In the genomic region with DNA sequence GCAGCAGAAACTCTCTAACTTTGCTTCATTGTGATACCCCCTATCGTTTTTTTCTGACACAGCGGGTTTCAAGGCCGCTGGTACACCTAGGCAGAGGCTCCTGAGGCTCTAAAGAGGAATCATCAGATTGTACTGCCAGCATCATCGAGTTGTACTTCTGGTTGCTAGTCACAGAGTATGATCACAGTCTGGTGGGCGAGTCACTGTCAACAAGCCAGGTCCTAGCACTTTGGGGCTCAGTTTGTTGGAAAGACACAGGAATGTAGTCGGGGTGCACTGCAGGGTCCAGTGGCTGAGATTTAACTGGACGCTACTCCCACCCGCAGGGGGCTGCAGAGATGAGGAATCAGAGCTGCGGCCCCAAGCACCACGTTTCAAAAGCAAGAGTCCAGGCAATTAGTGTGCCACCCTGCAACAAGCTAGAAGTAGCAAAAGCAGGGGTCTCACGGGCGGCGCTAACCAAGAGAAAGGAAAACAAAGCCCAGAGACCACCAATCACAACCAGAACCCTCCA, we compare ENCODE assay signal across 8 mouse cellular contexts. TPM values are rescaled to one million over a fixed set of nuclear protein-coding genes. Genes with fewer than 3 reads are reported as not detected.
A peak's percentile ranks its signal among the peaks of the same experiment; 100 is the strongest.
DNase-seq lines count a peak whose midpoint lies in the region; ATAC-seq and TF ChIP-seq lines count a peak whose summit lies in the region.

No protein-coding gene starts in this region.

- H3K36me3 ChIP-seq in thymus, adult 2 months (ENCODE audit: control insufficient read depth, insufficient read depth, low read length), result no peaks in the 10 kb centered on the region
- H3K36me3 ChIP-seq in intestine, postnatal 0 days (ENCODE audit: control insufficient read depth, insufficient read depth), result no peaks in the 10 kb centered on the region
- no peaks in the 10 kb centered on the region for H3K36me3 ChIP-seq in neural tube, embryonic 12.5 days

- WGBS in cerebellum, adult 2 months, result 6% methylated on average over 13 of the region's 13 CpGs
- WGBS in thymus, adult 2 months, result under 1% methylated on average over 13 of the region's 13 CpGs
- 13% methylated on average over 13 of the region's 13 CpGs for WGBS in intestine, postnatal 0 days
- 10% methylated on average over 13 of the region's 13 CpGs for WGBS in neural tube, embryonic 12.5 days

- peak overlapping the region; percentile 95 for H3K27ac ChIP-seq in cerebellum, adult 2 months (ENCODE audit: insufficient read depth, low read length)
- no peak overlapping the region for H3K27ac ChIP-seq in thymus, adult 2 months (ENCODE audit: control insufficient read depth, insufficient read depth, low read length)
- peak overlapping the region; percentile 60; the same call in 1 of the 2 replicates for H3K27ac ChIP-seq in intestine, postnatal 0 days (ENCODE audit: low read depth, low read length)
- H3K27ac ChIP-seq in neural tube, embryonic 12.5 days, result peak overlapping the region; percentile 59; the same call in 1 of the 2 replicates

- no peak for TF ChIP-seq POLR2A in cerebellum, adult 2 months (IDR thresholded peaks at IDR 0.05; ENCODE audit: borderline replicate concordance, insufficient read depth, low read length)
- no peak for TF ChIP-seq POLR2A in thymus, adult 2 months (IDR thresholded peaks at IDR 0.05; ENCODE audit: control insufficient read depth, extremely low read depth, insufficient read depth, low read length, poor library complexity)

- no peak; the same call in 1 of the 2 replicates for ATAC-seq in intestine, postnatal 0 days
- no peak for ATAC-seq in neural tube, embryonic 12.5 days (ENCODE audit: low FRiP score, low read depth)

- DNase-seq in cerebellum, adult 2 months, result no peak
- no peak for DNase-seq in cerebellum, postnatal 36 days
- no peak for DNase-seq in thymus, adult 2 months
- no peak for DNase-seq in thymus, postnatal 4 days
- no peak for DNase-seq in adrenal gland, postnatal 25 days
- DNase-seq in retina, postnatal 1 day, result no peak

- no peaks in the 10 kb centered on the region for H3K27me3 ChIP-seq in cerebellum, adult 2 months (ENCODE audit: control insufficient read depth, insufficient read depth, low read length)
- H3K27me3 ChIP-seq in thymus, adult 2 months (ENCODE audit: control insufficient read depth, insufficient read depth, low read length), result no peaks in the 10 kb centered on the region
- no peaks in the 10 kb centered on the region for H3K27me3 ChIP-seq in intestine, postnatal 0 days (replicated peaks; ENCODE audit: control insufficient read depth, insufficient read depth, low read length)
- no peaks in the 10 kb centered on the region for H3K27me3 ChIP-seq in neural tube, embryonic 12.5 days (replicated peaks)

- no peaks in the 10 kb centered on the region for H3K9me3 ChIP-seq in intestine, postnatal 0 days (ENCODE audit: control insufficient read depth)
- H3K9me3 ChIP-seq in neural tube, embryonic 12.5 days, result no peaks in the 10 kb centered on the region

- H3K4me2 ChIP-seq in intestine, postnatal 0 days (replicated peaks; ENCODE audit: low read depth), result peak overlapping the region; percentile 73
- peak overlapping the region; percentile 62 for H3K4me2 ChIP-seq in neural tube, embryonic 12.5 days (replicated peaks)

- H3K4me3 ChIP-seq in cerebellum, adult 2 months (replicated peaks; ENCODE audit: insufficient read depth, low read depth, low read length), result peak overlapping the region; percentile 97
- H3K4me3 ChIP-seq in thymus, adult 2 months (ENCODE audit: control insufficient read depth, insufficient read depth, low read length), result peak overlapping the region; percentile 95
- H3K4me3 ChIP-seq in intestine, postnatal 0 days (ENCODE audit: low read depth, low read length), result peak overlapping the region; percentile 61
- peak overlapping the region; percentile 50 for H3K4me3 ChIP-seq in neural tube, embryonic 12.5 days

- peak overlapping the region; percentile 58 for H3K9ac ChIP-seq in intestine, postnatal 0 days (ENCODE audit: low read depth, low read length)
- peak overlapping the region; percentile 52 for H3K9ac ChIP-seq in neural tube, embryonic 12.5 days

- no peak for TF ChIP-seq CTCF in cerebellum, adult 2 months (IDR thresholded peaks at IDR 0.05; ENCODE audit: borderline replicate concordance, insufficient read depth, low read depth, low read length)
- TF ChIP-seq CTCF in thymus, adult 2 months (IDR thresholded peaks at IDR 0.05; ENCODE audit: borderline replicate concordance, control insufficient read depth, extremely low read depth, insufficient read depth, low read length, poor library complexity), result no peak
- peak; percentile 34 for TF ChIP-seq CTCF in intestine, postnatal 0 days (IDR thresholded peaks at IDR 0.05; ENCODE audit: low read depth)

- H3K4me1 ChIP-seq in cerebellum, adult 2 months (ENCODE audit: control insufficient read depth, insufficient read depth, low read length), result 0 out of 2 replicates have a peak, but pooled peaks cover 2% of the 10 kb centered on the region
- H3K4me1 ChIP-seq in thymus, adult 2 months (replicated peaks; ENCODE audit: control insufficient read depth, insufficient read depth, low read length), result peaks cover 11% of the 10 kb centered on the region
- no peaks in the 10 kb centered on the region for H3K4me1 ChIP-seq in intestine, postnatal 0 days (replicated peaks; ENCODE audit: control insufficient read depth, insufficient read depth, low read length)
- 0 out of 2 replicates have a peak, but pooled peaks cover 4% of the 10 kb centered on the region for H3K4me1 ChIP-seq in neural tube, embryonic 12.5 days

RNA-seq across cellular contexts. Expression of gene Ebp, which starts 1.1 kb away (rescaled TPM):
- polyA plus RNA-seq in cerebellum, adult 2 months (2012; rRNA removed), result 59.9 and 68.5 TPM in 2 replicates
- polyA plus RNA-seq in thymus, adult 2 months (2012; rRNA removed), result 71.1 and 98.2 TPM in 2 replicates
- 67.1 and 73.3 TPM in 2 replicates for polyA plus RNA-seq in intestine, postnatal 0 days (2015; fragmentation: Nextera tagmentation; extraction: Ambion mirVana)
- 33.0 and 36.0 TPM in 2 replicates for polyA plus RNA-seq in neural tube, embryonic 12.5 days (2016; fragmentation: Nextera tagmentation; extraction: Ambion mirVana)
- total RNA-seq in adrenal gland, postnatal 25 days (2021), result 98.4 and 113 TPM in 2 replicates

RNA-seq across cellular contexts. Expression of gene Porcn, which starts 14.1 kb away (rescaled TPM):
- 250 and 287 TPM in 2 replicates for polyA plus RNA-seq in cerebellum, adult 2 months (2012; rRNA removed)
- polyA plus RNA-seq in thymus, adult 2 months (2012; rRNA removed), result 4.7 and 5.3 TPM in 2 replicates
- polyA plus RNA-seq in intestine, postnatal 0 days (2015; fragmentation: Nextera tagmentation; extraction: Ambion mirVana), result 4.3 TPM in 2 replicates
- polyA plus RNA-seq in neural tube, embryonic 12.5 days (2016; fragmentation: Nextera tagmentation; extraction: Ambion mirVana), result 32.3 and 36.2 TPM in 2 replicates
- total RNA-seq in adrenal gland, postnatal 25 days (2021), result 4.6 and 7.0 TPM in 2 replicates

RNA-seq across cellular contexts. Expression of gene Tbc1d25, which starts 16.2 kb away (rescaled TPM):
- polyA plus RNA-seq in cerebellum, adult 2 months (2012; rRNA removed), result 27.4 and 30.5 TPM in 2 replicates
- 35.0 and 36.3 TPM in 2 replicates for polyA plus RNA-seq in thymus, adult 2 months (2012; rRNA removed)
- polyA plus RNA-seq in intestine, postnatal 0 days (2015; fragmentation: Nextera tagmentation; extraction: Ambion mirVana), result 4.0 and 4.5 TPM in 2 replicates
- 15.1 and 16.5 TPM in 2 replicates for polyA plus RNA-seq in neural tube, embryonic 12.5 days (2016; fragmentation: Nextera tagmentation; extraction: Ambion mirVana)
- total RNA-seq in adrenal gland, postnatal 25 days (2021), result 9.3 and 9.4 TPM in 2 replicates

RNA-seq across cellular contexts. Expression of gene Rbm3, which starts 46.5 kb away (rescaled TPM):
- 276 and 291 TPM in 2 replicates for polyA plus RNA-seq in cerebellum, adult 2 months (2012; rRNA removed)
- polyA plus RNA-seq in thymus, adult 2 months (2012; rRNA removed), result 220 and 225 TPM in 2 replicates
- 591 and 623 TPM in 2 replicates for polyA plus RNA-seq in intestine, postnatal 0 days (2015; fragmentation: Nextera tagmentation; extraction: Ambion mirVana)
- 397 and 400 TPM in 2 replicates for polyA plus RNA-seq in neural tube, embryonic 12.5 days (2016; fragmentation: Nextera tagmentation; extraction: Ambion mirVana)
- total RNA-seq in adrenal gland, postnatal 25 days (2021), result 78.5 and 115 TPM in 2 replicates

RNA-seq across cellular contexts. Expression of gene Wdr13, which starts 59.5 kb away (rescaled TPM):
- polyA plus RNA-seq in cerebellum, adult 2 months (2012; rRNA removed), result 131 and 141 TPM in 2 replicates
- 128 and 141 TPM in 2 replicates for polyA plus RNA-seq in thymus, adult 2 months (2012; rRNA removed)
- 10.1 and 13.6 TPM in 2 replicates for polyA plus RNA-seq in intestine, postnatal 0 days (2015; fragmentation: Nextera tagmentation; extraction: Ambion mirVana)
- polyA plus RNA-seq in neural tube, embryonic 12.5 days (2016; fragmentation: Nextera tagmentation; extraction: Ambion mirVana), result 42.6 and 45.0 TPM in 2 replicates
- total RNA-seq in adrenal gland, postnatal 25 days (2021), result 71.8 and 74.9 TPM in 2 replicates
